In the genomic region with DNA sequence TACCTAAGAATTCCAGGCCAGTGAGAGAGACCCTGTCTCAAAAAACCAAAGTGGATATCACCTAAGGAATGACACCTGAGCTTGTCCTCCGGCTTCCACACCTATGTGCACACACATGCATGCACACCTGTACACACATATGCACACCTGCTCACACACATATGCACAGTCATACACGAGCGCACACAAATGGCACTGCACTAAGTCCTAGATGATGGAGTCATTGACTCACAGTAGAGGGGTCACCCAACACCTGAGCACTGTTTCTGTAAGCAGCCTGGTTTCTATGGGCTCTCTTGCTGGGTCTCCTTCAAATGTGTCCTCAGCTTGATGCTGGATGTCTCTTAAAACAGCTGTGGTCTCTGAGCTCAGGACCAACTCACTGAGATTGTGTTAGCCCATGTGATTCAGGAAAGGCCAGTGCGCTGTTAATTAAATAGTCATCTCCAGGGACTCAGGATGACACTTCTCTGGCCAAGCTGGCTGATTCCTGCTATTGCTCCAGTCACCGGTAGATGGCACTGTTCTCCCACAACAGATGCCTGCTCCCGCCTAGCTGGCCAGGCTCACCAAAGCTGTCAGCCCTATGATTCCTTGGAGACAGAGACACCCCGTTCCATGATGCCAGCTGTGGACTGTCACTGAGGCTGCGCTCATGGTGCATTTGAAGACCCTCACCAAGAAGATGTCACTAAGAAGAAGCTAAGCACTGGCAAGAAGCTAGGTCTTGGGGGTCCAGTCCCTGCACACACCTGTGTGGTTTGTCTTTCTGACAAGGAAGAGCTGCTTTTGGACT, we compare ENCODE assay signal across 8 mouse cellular contexts.
DNase-seq lines count a peak whose midpoint lies in the region; ATAC-seq lines count a peak whose summit lies in the region.

No protein-coding gene starts in this region.

- peak; percentile 60 for ATAC-seq in hindbrain, embryonic 12.5 days (ENCODE audit: low FRiP score)

- no peak overlapping the region for H3K27ac ChIP-seq in hindbrain, embryonic 12.5 days

- peak overlapping the region; percentile 40 for H3K4me2 ChIP-seq in hindbrain, embryonic 12.5 days (replicated peaks)

- H3K9ac ChIP-seq in hindbrain, embryonic 12.5 days = no peak overlapping the region

- H3K27me3 ChIP-seq in hindbrain, embryonic 12.5 days = no peaks in the 10 kb centered on the region

- no peaks in the 10 kb centered on the region for H3K9me3 ChIP-seq in hindbrain, embryonic 12.5 days (replicated peaks)

- H3K36me3 ChIP-seq in hindbrain, embryonic 12.5 days = no peaks in the 10 kb centered on the region

- WGBS in hindbrain, embryonic 12.5 days = 25% methylated on average over 8 of the region's 8 CpGs

- DNase-seq in MN1 (ENCODE audit: low spot score) = peak; percentile 90
- peak; percentile 80 for DNase-seq in cerebellum, adult 9-10 months
- peak; percentile 14 to 82 for DNase-seq in frontal cortex, adult 2 months (ENCODE audit: extremely low spot score in 1 of 2, low spot score in 1 of 2)
- peak; percentile 76 to 80 for DNase-seq in layer of hippocampus, postnatal 14 days (ENCODE audit: low spot score in 2 of 2)
- peak; percentile 80 for DNase-seq in lung, postnatal 10 days
- peak; percentile 64 for DNase-seq in retina, adult 2 months (ENCODE audit: low read depth, low spot score)
- DNase-seq in thymus, postnatal 25 days = peak; percentile 72

- H3K4me3 ChIP-seq in hindbrain, embryonic 12.5 days = 0 out of 2 replicates have a peak overlapping the region, but pooled peaks have one; percentile 6

- 0 out of 2 replicates have a peak, but pooled peaks cover 5% of the 10 kb centered on the region for H3K4me1 ChIP-seq in hindbrain, embryonic 12.5 days
